Mouse (Mus musculus) heart, postnatal 0 days (tissue): Measurements from ENCODE around the gene 2310061I04Rik. TPM values are rescaled to one million over a fixed set of nuclear protein-coding genes. Genes with fewer than 3 reads are reported as not detected.

ENCODE experiments used
- ATAC-seq: fragments of 200-750 bp; cut with Nextera tagmentation; 2 replicates; pipeline ENCODE4 v1.8.0; 2017; ENCODE audit warnings: low read depth, moderate number of reproducible peaks, moderate library complexity; ENCODE audit not compliant: insufficient read depth
- DNase-seq: peaks from one replicate; pipeline ENCODE4 v3.0.0-alpha.2; 2016; ENCODE audit warnings: low spot score
- H3K27ac ChIP-seq: fragments of 300-500 bp; sonication (generic); 2 replicates; pipeline ENCODE4 v1.5.1; 2014; ENCODE audit warnings: low read depth, mild to moderate bottlenecking
- H3K27me3 ChIP-seq: fragments of 300-500 bp; sonication (generic); 2 replicates; pipeline ENCODE4 v1.6.1; 2014; ENCODE audit warnings: low read length, mixed read lengths; ENCODE audit not compliant: control insufficient read depth, insufficient read depth
- H3K36me3 ChIP-seq: fragments of 300-500 bp; sonication (generic); replicated peaks from 2 replicates; pipeline ENCODE4 v1.6.1; 2014; ENCODE audit warnings: low read length, mixed read lengths; ENCODE audit not compliant: control insufficient read depth, insufficient read depth
- H3K4me1 ChIP-seq: fragments of 300-500 bp; sonication (generic); 2 replicates; pipeline ENCODE4 v1.6.1; 2014; ENCODE audit warnings: antibody characterized with exemption; ENCODE audit not compliant: control insufficient read depth, insufficient read depth
- H3K4me2 ChIP-seq: fragments of 300-500 bp; sonication (generic); 2 replicates; pipeline ENCODE4 v1.6.1; 2014; ENCODE audit warnings: low read depth, mild to moderate bottlenecking, low read length, moderate library complexity
- H3K4me3 ChIP-seq: fragments of 300-500 bp; sonication (generic); 2 replicates; pipeline ENCODE4 v1.5.1; 2014; ENCODE audit warnings: low read depth, low read length
- H3K9ac ChIP-seq: fragments of 300-500 bp; sonication (generic); replicated peaks from 2 replicates; pipeline ENCODE4 v1.6.1; 2014; ENCODE audit warnings: low read depth, low read length, mixed read lengths
- H3K9me3 ChIP-seq: fragments of 300-500 bp; sonication (generic); replicated peaks from 2 replicates; pipeline ENCODE4 v1.6.1; 2016; ENCODE audit warnings: low read length; ENCODE audit not compliant: control insufficient read depth
- CTCF ChIP-seq: IDR thresholded peaks from 2 replicates; pipeline ENCODE4 v1.5.1; 2016; ENCODE audit warnings: antibody characterized with exemption, control low read depth, low read depth
- EP300 ChIP-seq: IDR thresholded peaks from 2 replicates; pipeline ENCODE4 v1.6.1; 2016; ENCODE audit warnings: antibody characterized with exemption, low read depth
- WGBS: fragments of 180-500 bp; shearing (Covaris S2); extraction: QIAGEN DNeasy Blood & Tissue Kit; methylation state at CpG from one replicate; pipeline ENCODE4 v1.1.7; 2014; 5-methylcytosine and 5-hydroxymethylcytosine counted together
- polyA plus RNA-seq: library from polyadenylated mRNA; unstranded; fragments of >200 nt; fragmentation: Nextera tagmentation; extraction: Ambion mirVana; gene quantifications from 2 replicates; pipeline ENCODE4 v1.2.1, GENCODE M21; 2015
- total RNA-seq: library from RNA; depleted of rRNA; stranded (reverse); fragments of >200 nt; gene quantifications from 2 replicates; pipeline ENCODE4 v1.2.3, GENCODE M21; 2014; ENCODE audit warnings: low replicate concordance

Gene 2310061I04Rik
- total and polyA plus RNA-seq, 2 experiments from 2014 or later = 32.5 to 53.1 TPM

DNA sequence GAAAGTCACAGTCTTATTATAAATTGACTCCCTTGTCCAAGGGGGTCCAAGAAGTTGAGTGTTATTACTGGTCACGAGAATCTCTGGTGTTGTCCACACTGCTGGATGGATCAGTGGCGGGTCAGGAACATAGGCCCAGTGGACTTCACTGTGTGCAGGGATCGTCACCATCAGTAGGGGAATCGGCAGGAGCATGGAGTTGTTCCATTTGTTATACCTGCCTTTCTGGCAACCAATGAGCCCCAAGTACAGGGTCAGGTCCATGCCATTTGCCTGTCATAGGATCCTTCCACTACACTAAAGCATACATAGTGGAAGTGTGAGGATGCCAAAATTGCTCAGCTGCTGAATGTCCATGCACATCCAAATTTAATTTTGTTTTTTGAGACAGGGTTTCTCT is 35.4 kb upstream of the 2310061I04Rik start:
- H3K27ac ChIP-seq = no peak overlapping the region
- no peak overlapping the region for H3K4me2 ChIP-seq
- H3K9ac ChIP-seq = no peak overlapping the region
- WGBS = 93% methylated on average over 4 of the region's 4 CpGs
- H3K9me3 ChIP-seq = no peaks in the 10 kb centered on the region
- H3K27me3 ChIP-seq = no peaks in the 10 kb centered on the region
- no peaks in the 10 kb centered on the region for H3K4me1 ChIP-seq
- ATAC-seq (no peak), DNase-seq (no peak)
- no peak for TF ChIP-seq CTCF
- no peak for TF ChIP-seq EP300
- H3K4me3 ChIP-seq = no peak overlapping the region
- H3K36me3 ChIP-seq = peaks cover 35% of the 10 kb centered on the region

DNA sequence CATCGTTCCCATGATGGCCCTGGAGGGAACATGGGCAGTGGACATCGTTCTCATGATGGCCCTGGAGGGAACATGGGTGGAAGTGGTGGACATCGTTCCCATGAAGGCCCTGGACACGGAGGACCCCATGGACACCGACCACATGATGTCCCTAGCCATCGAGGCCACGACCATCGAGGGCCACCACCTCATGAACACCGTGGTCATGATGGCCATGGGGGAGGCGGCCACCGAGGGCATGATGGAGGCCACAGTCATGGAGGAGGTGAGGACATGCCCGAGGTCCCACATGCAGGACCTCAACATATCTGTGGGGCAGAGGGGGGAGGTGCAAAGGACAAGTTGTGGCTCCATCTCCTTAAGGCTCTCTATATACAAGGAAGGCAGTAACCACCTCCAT is 33.4 kb upstream of the 2310061I04Rik start:
- H3K4me1 ChIP-seq = no peaks in the 10 kb centered on the region
- peaks cover 52% of the 10 kb centered on the region for H3K36me3 ChIP-seq
- WGBS = 93% methylated on average over 12 of the region's 12 CpGs
- no peak overlapping the region for H3K4me3 ChIP-seq
- no peaks in the 10 kb centered on the region for H3K9me3 ChIP-seq
- no peak for DNase-seq
- H3K9ac ChIP-seq = no peak overlapping the region
- no peak overlapping the region for H3K27ac ChIP-seq
- no peak overlapping the region for H3K4me2 ChIP-seq
- ATAC-seq = no peak
- H3K27me3 ChIP-seq = no peaks in the 10 kb centered on the region
- no peak for TF ChIP-seq EP300
- TF ChIP-seq CTCF = no peak

DNA sequence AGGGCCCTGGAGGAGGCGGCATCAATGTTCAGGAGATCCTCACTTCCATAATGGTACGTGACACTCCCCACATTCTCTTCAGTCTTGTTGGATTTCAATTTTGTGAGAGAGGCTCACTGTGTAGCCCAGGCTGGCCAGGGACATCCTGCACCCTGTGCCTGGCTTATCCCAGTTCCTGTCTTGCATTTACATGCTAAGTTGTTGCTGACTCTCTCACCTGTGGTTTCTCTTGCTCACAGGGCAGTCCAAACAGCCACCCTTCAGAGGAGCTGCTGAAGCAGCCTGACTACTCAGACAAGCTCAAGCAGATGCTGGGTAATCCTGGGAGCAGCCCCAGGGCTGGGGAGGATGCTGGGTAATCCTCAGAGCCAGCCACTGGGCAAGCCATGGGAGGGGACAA is 32.3 kb upstream of the 2310061I04Rik start:
- DNase-seq (no peak), ATAC-seq (no peak)
- TF ChIP-seq EP300 = no peak
- no peak for TF ChIP-seq CTCF
- Histone ChIP-seq H3K4me2 (no peak overlapping the region), H3K9me3 (no peaks in the 10 kb centered on the region), H3K36me3 (peaks cover 63% of the 10 kb centered on the region), H3K27ac (no peak overlapping the region), H3K27me3 (no peaks in the 10 kb centered on the region), H3K9ac (no peak overlapping the region), H3K4me1 (no peaks in the 10 kb centered on the region), H3K4me3 (no peak overlapping the region)
- WGBS = 93% methylated on average over 2 of the region's 2 CpGs

DNA sequence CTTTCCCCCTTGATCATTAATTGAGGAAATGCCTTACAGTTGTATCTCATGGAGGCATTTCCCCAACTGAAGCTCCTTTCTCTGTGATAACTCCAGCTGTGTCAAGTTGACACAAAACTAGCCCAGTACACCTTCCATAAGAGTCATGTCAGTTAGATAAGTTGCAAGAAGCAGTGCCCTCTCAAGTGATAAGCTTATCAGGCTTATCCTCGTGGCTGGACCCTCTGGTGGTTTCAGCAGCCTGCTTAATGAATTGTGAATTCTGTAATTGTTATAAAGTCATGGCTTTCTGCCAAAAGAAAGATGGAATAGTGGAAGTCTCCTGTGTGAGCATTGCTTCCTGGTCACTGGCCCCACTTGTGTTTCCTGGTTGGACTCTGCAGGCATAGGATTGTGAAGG is 30.2 kb upstream of the 2310061I04Rik start:
- Histone ChIP-seq H3K4me1 (no peaks in the 10 kb centered on the region), H3K9ac (no peak overlapping the region), H3K4me3 (no peak overlapping the region), H3K9me3 (no peaks in the 10 kb centered on the region), H3K36me3 (peaks cover 79% of the 10 kb centered on the region), H3K27me3 (no peaks in the 10 kb centered on the region), H3K27ac (no peak overlapping the region), H3K4me2 (no peak overlapping the region)
- no peak for ATAC-seq
- no peak for DNase-seq
- TF ChIP-seq CTCF (no peak), EP300 (no peak)
- 16% methylated on average over 1 of the region's 1 CpGs for WGBS

DNA sequence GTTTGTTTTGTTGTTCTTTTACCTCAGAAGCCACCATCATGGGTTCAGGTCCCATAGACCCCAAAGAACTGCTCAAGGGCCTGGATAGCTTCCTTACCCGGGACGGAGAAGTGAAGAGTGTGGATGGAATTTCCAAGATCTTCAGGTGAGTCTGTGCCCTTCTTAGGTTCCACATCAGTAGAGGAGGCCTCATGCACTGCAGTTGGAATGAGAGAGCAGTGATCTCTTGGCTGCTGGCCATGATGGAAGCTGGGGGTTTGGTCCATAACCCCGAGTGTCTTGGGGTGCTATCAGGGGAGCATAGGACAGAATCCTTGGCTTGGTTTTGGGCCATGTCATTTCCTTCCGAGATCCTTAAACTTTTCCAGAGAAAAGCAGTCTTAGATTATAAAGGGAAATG is 26.1 kb upstream of the 2310061I04Rik start:
- peaks cover 12% of the 10 kb centered on the region; the same call in 1 of the 2 replicates for H3K4me1 ChIP-seq
- H3K27me3 ChIP-seq = no peaks in the 10 kb centered on the region
- no peak for ATAC-seq
- WGBS = 81% methylated on average over 4 of the region's 4 CpGs
- H3K27ac ChIP-seq = no peak overlapping the region
- TF ChIP-seq CTCF (no peak), EP300 (no peak)
- H3K9me3 ChIP-seq = no peaks in the 10 kb centered on the region
- no peak for DNase-seq
- H3K9ac ChIP-seq = no peak overlapping the region
- H3K36me3 ChIP-seq = peaks cover 51% of the 10 kb centered on the region
- H3K4me3 ChIP-seq = no peak overlapping the region
- H3K4me2 ChIP-seq = no peak overlapping the region

DNA sequence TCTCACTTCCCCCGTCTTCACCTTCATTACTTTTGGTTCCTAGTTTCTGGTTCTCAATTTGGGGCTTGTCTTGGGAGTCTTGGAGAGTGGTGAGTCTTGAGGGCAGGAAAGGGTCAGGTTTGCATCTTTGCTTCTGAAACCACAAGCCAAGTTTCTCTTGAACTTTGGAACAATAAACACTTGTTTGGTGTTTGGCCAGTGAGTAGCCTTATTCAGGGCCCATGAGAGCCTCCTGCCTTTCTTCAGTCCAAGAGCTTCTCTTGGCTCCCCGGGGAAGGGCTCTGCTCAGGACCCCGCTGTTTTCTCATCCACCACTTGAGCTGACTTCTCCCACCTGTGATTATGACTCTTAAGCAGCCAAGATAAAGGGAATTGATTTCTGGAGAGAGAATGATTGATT is 25.3 kb upstream of the 2310061I04Rik start:
- peaks cover 48% of the 10 kb centered on the region for H3K36me3 ChIP-seq
- H3K27ac ChIP-seq = peak overlapping the region; percentile 30; the same call in 1 of the 2 replicates
- H3K27me3 ChIP-seq = no peaks in the 10 kb centered on the region
- 79% methylated on average over 3 of the region's 3 CpGs for WGBS
- no peaks in the 10 kb centered on the region for H3K9me3 ChIP-seq
- peaks cover 12% of the 10 kb centered on the region; the same call in 1 of the 2 replicates for H3K4me1 ChIP-seq
- H3K4me3 ChIP-seq = no peak overlapping the region
- no peak overlapping the region for H3K9ac ChIP-seq
- DNase-seq (no peak), ATAC-seq (no peak)
- H3K4me2 ChIP-seq = no peak overlapping the region
- TF ChIP-seq EP300 (no peak), CTCF (no peak)
